Mouse (Mus musculus) neural tube, embryonic 12.5 days (tissue): ENCODE measurements at regions not wholly inside any gene's neighbourhood (a gene's known extent, or its start where the extent isn't known, plus 50 kb on each side); places are given as distances from the start of the nearest gene placed in this dataset.
A peak's percentile ranks its signal among the peaks of the same experiment; 100 is the strongest.
"Not testable (repeated sequence)": the region's sequence is repeated elsewhere in the genome, so short reads cannot be mapped to it uniquely, and the experiment has no call there.

Experiments
- ATAC-seq: fragments of 200-750 bp; cut with Nextera tagmentation; 2 replicates; pipeline ENCODE4 v1.8.0; 2017; ENCODE audit warnings: low read depth, mild to moderate bottlenecking, moderate TSS enrichment, moderate library complexity; ENCODE audit not compliant: low FRiP score
- H3K27ac ChIP-seq: fragments of 300-500 bp; sonication (generic); 2 replicates; pipeline ENCODE4 v1.5.1; 2016
- H3K27me3 ChIP-seq: fragments of 300-500 bp; sonication (generic); replicated peaks from 2 replicates; pipeline ENCODE4 v1.6.1; 2016; ENCODE audit warnings: mild to moderate bottlenecking
- H3K36me3 ChIP-seq: fragments of 300-500 bp; sonication (generic); 2 replicates; pipeline ENCODE4 v1.6.1; 2016; ENCODE audit warnings: mild to moderate bottlenecking
- H3K4me1 ChIP-seq: fragments of 300-500 bp; sonication (generic); 2 replicates; pipeline ENCODE4 v1.6.1; 2016
- H3K4me2 ChIP-seq: fragments of 300-500 bp; sonication (generic); replicated peaks from 2 replicates; pipeline ENCODE4 v1.6.1; 2016; ENCODE audit warnings: mild to moderate bottlenecking
- H3K4me3 ChIP-seq: fragments of 300-500 bp; sonication (generic); 2 replicates; pipeline ENCODE4 v1.5.1; 2016
- H3K9ac ChIP-seq: fragments of 300-500 bp; sonication (generic); 2 replicates; pipeline ENCODE4 v1.6.1; 2016; ENCODE audit warnings: mild to moderate bottlenecking
- H3K9me3 ChIP-seq: fragments of 300-500 bp; sonication (generic); 2 replicates; pipeline ENCODE4 v1.6.1; 2016; ENCODE audit warnings: mild to moderate bottlenecking
- WGBS: fragments of 180-500 bp; shearing (Covaris S2); methylation state at CpG from one replicate; pipeline ENCODE4 v1.1.7; 2016; 5-methylcytosine and 5-hydroxymethylcytosine counted together

DNA sequence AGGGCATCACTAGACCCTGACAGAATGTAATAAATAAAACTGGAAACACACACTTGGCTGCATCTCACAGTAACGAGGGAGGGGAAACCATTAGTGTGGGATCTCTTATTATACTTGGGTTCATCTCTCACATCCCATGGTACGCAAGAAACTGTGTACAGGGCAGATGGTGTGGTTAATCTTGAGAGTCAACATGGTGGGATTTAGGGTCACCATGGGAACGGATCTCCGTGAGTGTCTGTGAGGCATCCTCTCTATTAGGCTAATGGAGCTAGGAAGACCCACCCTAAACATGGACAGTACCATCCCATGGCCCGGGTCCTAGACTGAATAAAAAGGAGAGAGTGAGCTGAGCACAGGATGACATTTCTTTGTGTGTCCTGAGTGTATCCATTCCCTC is 130.1 kb upstream of the Dapk1 start:
- Histone ChIP-seq H3K4me3 (no peak overlapping the region), H3K4me2 (no peak overlapping the region), H3K9me3 (no peaks in the 10 kb centered on the region), H3K9ac (no peak overlapping the region), H3K36me3 (no peaks in the 10 kb centered on the region), H3K27ac (no peak overlapping the region), H3K4me1 (no peaks in the 10 kb centered on the region), H3K27me3 (no peaks in the 10 kb centered on the region)
- no peak for ATAC-seq
- WGBS, result 72% methylated on average over 5 of the region's 5 CpGs

DNA sequence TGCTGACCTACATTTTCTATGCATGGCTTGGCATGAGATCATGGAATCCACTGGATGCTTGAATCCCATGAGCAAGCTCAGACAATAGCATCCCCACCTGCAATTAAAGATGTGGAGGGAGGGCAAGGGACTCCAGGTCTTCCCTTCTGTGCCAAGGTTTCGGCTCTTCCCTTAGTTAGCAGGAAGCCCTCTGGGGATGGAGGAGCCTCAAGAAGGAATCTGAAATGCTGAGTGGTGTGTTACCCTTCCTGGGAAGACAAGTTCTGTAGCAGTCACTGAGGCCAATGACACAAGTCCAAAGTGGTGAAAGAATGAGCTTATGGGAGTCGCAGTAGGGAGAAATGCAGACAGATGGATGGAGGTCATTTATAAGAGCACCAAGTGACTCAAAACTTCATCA is 125.4 kb upstream of the Dapk1 start:
- Histone ChIP-seq H3K9ac (no peak overlapping the region), H3K4me2 (no peak overlapping the region), H3K27ac (no peak overlapping the region), H3K36me3 (no peaks in the 10 kb centered on the region), H3K4me1 (peaks cover 18% of the 10 kb centered on the region), H3K4me3 (no peak overlapping the region), H3K27me3 (no peaks in the 10 kb centered on the region), H3K9me3 (no peaks in the 10 kb centered on the region)
- ATAC-seq, result no peak
- 94% methylated on average over 2 of the region's 2 CpGs for WGBS

DNA sequence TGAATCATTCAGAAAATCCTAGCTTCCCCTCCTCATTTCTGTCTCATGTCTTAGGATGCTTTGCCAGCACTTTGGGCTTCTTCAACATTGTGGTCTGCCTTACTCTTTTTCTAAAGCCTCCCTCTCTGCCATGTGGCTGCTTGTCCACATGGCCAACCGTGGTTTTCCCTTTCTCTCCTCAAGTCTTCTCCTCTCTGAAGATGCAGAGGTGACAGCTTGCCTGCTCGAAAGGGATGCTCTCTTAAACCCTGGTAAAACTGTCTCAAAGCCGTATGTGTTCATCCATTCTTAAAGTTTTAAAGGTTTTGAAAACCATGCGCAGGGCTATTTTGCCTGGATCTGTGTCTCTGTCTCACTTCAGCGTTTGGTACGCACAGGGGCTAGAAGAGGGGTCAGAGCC is 123.4 kb upstream of the Dapk1 start:
- Histone ChIP-seq H3K4me2 (no peak overlapping the region), H3K4me3 (no peak overlapping the region), H3K27me3 (no peaks in the 10 kb centered on the region), H3K9me3 (no peaks in the 10 kb centered on the region), H3K27ac (no peak overlapping the region), H3K4me1 (peaks cover 18% of the 10 kb centered on the region), H3K36me3 (no peaks in the 10 kb centered on the region), H3K9ac (no peak overlapping the region)
- ATAC-seq, result no peak
- WGBS, result 81% methylated on average over 6 of the region's 6 CpGs

- ATAC-seq, result peak; percentile 87
- Histone ChIP-seq H3K4me3 (peak overlapping the region; percentile 12; the same call in 1 of the 2 replicates), H3K4me2 (peak overlapping the region; percentile 61), H3K9ac (no peak overlapping the region), H3K27me3 (no peaks in the 10 kb centered on the region), H3K27ac (no peak overlapping the region), H3K36me3 (no peaks in the 10 kb centered on the region), H3K4me1 (peaks cover 18% of the 10 kb centered on the region), H3K9me3 (no peaks in the 10 kb centered on the region)
- WGBS, result 8% methylated on average over 18 of the region's 18 CpGs
These were observed 122.5 kb upstream of the Dapk1 start for GRCm38 (mm10) chr13:60479043-60479861.

- H3K36me3 ChIP-seq, result no peaks in the 10 kb centered on the region
- H3K4me2 ChIP-seq, result peak overlapping the region; percentile 61
- no peaks in the 10 kb centered on the region for H3K9me3 ChIP-seq
- peaks cover 18% of the 10 kb centered on the region for H3K4me1 ChIP-seq
- H3K27ac ChIP-seq, result no peak overlapping the region
- no peak overlapping the region for H3K4me3 ChIP-seq
- peak; percentile 32 for ATAC-seq
- WGBS, result 12% methylated on average over 13 of the region's 13 CpGs
- H3K9ac ChIP-seq, result no peak overlapping the region
- no peaks in the 10 kb centered on the region; the same call in 1 of the 2 replicates for H3K27me3 ChIP-seq
These were observed 121.7 kb upstream of the Dapk1 start for GRCm38 (mm10) chr13:60479862-60480730.

DNA sequence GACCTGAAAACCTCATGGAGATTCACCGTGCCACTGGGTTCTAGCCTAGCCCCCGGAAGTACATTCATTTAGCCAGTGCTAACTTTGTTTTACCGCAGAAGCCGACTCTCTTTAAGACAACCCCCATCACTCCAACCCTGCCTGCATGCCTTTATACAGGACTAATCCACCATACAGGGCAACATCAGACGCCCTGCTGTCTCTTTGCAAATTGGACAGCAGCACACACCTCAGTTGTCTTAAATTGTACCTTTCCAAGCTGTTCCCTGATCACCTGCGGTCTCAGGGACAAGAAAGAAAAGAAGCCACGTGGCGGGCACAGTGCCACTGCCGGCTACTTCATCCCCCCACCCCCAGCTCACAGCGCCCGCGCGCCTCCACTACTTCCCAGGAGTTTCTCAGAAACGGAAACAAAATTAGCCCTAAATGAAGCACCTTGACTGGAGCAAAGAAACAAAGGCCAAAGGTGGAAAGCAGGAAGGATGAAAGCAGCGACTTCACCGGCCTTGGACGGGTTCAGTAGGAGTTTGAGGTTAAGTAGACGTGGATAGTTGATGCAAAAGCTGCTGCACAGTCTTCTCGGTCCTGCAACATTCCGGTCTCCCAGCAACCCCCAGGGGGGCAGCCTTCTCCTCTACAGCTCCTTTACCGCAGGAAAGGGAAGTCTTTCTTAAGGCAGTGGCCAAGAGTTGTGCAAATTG is 120.9 kb upstream of the Dapk1 start:
- ATAC-seq, result peak; percentile 41; the same call in 1 of the 2 replicates
- no peak overlapping the region for H3K27ac ChIP-seq
- no peaks in the 10 kb centered on the region for H3K9me3 ChIP-seq
- no peak overlapping the region for H3K9ac ChIP-seq
- H3K36me3 ChIP-seq, result no peaks in the 10 kb centered on the region
- WGBS, result 7% methylated on average over 21 of the region's 21 CpGs
- H3K4me2 ChIP-seq, result peak overlapping the region; percentile 51
- H3K27me3 ChIP-seq, result no peaks in the 10 kb centered on the region; the same call in 1 of the 2 replicates
- H3K4me3 ChIP-seq, result 0 out of 2 replicates have a peak overlapping the region, but pooled peaks have one; percentile 5
- H3K4me1 ChIP-seq, result peaks cover 18% of the 10 kb centered on the region

DNA sequence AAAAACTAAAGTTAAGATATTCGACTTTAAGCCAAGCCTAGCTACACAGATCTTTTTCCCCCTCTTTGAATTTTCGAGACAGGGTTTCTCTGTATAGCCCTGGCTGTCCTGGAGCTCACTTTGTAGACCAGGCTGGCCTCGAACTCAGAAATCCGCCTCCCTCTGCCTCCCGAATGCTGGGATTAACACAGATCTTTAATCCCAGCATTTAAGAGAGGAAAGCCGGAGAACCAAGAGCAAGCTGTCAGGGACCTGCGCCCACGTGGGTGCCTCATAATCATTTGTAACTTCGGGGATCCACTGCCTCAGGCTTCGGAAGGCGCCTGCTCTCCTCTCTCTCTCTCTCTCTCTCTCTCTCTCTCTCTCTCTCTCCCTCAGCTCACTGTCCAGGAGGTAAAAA is 120.3 kb upstream of the Dapk1 start:
- peaks cover 18% of the 10 kb centered on the region for H3K4me1 ChIP-seq
- H3K9ac ChIP-seq, H3K4me2 ChIP-seq, H3K27ac ChIP-seq, H3K36me3 ChIP-seq, H3K27me3 ChIP-seq, H3K4me3 ChIP-seq, ATAC-seq, H3K9me3 ChIP-seq: not testable (repeated sequence)
- 77% methylated on average over 11 of the region's 11 CpGs for WGBS

DNA sequence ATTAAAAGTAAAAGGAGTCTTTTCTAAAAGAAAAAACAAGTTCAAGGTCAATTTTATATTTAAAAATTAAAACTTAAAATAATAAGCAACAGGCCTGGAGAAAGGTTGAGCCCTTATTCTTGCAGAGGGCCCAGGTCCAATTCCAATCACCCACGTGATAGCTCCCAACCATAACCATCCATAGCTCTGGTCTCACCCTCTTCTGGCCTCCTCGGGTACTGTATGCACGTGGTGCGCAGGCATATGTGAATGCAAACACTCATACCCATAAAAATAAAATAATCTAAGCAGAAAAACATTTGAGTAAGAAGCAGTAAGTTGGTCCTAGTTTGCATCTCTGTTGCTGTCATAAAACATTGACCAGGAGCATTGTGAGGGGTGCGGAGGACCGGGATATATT is 119.8 kb upstream of the Dapk1 start:
- 94% methylated on average over 6 of the region's 6 CpGs for WGBS
- H3K9me3 ChIP-seq, result 0 out of 2 replicates have a peak, but pooled peaks cover under 1% of the 10 kb centered on the region
- H3K4me2 ChIP-seq, result no peak overlapping the region
- H3K4me1 ChIP-seq, result peaks cover 18% of the 10 kb centered on the region
- ATAC-seq, result no peak
- no peak overlapping the region for H3K9ac ChIP-seq
- no peaks in the 10 kb centered on the region; the same call in 1 of the 2 replicates for H3K27me3 ChIP-seq
- H3K27ac ChIP-seq, result no peak overlapping the region
- no peak overlapping the region for H3K4me3 ChIP-seq
- no peaks in the 10 kb centered on the region for H3K36me3 ChIP-seq

- peaks cover 10% of the 10 kb centered on the region for H3K4me1 ChIP-seq
- WGBS, result 83% methylated on average over 2 of the region's 2 CpGs
- no peak overlapping the region for H3K4me2 ChIP-seq
- no peak for ATAC-seq
- H3K9ac ChIP-seq, result no peak overlapping the region
- no peak overlapping the region for H3K27ac ChIP-seq
- H3K9me3 ChIP-seq, result 0 out of 2 replicates have a peak, but pooled peaks cover 6% of the 10 kb centered on the region
- no peaks in the 10 kb centered on the region for H3K36me3 ChIP-seq
- no peak overlapping the region for H3K4me3 ChIP-seq
- H3K27me3 ChIP-seq, result no peaks in the 10 kb centered on the region; the same call in 1 of the 2 replicates
These were observed 115.6 kb upstream of the Dapk1 start for GRCm38 (mm10) chr13:60486105-60486504.

DNA sequence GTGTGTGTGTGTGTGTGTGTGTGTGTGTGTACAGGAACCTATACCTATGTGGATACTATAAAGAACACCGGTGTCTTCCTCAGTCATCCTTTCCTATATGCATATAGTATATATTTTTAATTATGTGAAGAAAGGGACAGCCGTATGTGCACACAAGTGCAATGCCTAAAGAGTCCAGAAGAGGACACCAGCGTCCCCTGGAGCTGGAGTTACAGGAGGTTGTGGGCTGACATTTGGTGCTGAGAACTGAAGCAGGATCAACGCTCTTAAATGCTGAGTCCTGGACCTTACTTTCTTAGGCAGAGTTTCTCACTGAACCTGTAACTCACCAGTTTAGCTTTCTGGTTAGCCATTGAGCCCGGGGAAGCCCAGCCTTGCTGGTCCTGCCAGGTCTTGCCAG is 114.9 kb upstream of the Dapk1 start:
- WGBS, result 95% methylated on average over 5 of the region's 5 CpGs
- H3K4me3 ChIP-seq, result no peak overlapping the region
- no peaks in the 10 kb centered on the region; the same call in 1 of the 2 replicates for H3K27me3 ChIP-seq
- H3K36me3 ChIP-seq, result no peaks in the 10 kb centered on the region
- H3K4me1 ChIP-seq, result peaks cover 9% of the 10 kb centered on the region
- no peak overlapping the region for H3K27ac ChIP-seq
- no peak overlapping the region for H3K4me2 ChIP-seq
- no peak overlapping the region for H3K9ac ChIP-seq
- ATAC-seq, result no peak
- 0 out of 2 replicates have a peak, but pooled peaks cover 6% of the 10 kb centered on the region for H3K9me3 ChIP-seq

DNA sequence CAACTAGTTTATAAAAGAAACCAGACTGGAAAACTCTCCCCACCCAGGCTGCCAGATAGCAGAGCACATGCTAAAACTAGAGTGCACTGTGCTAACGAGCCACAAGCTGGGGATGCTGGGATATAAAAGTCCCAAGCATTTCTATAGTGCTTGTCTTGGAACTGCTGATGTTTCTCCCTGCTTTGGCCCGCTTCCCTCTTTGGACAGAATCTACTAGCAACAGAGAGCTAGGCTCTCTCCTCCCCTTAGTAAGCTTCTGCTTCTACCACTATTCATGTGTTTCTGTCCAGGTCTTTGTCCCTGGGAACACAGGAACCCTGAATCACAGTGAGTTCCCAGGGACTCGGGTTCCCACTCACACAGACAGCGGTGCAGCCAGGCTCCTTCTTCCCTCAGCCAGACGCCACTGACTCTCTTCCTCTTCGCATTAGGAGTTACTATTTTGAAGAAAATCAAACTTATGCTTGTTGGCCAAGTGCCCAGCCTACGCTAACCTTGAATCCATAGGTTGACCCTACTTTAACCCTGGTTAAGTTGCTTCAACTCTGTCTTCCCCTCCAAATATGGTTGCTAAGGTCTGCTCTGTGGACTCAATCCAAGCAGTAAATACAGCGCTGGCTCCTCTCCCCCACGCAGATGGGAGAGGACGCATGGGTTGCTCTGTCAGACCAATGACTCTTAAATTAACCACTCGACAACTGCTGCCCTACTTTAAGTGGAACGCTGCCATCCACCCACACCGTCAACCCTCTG is 113.4 kb upstream of the Dapk1 start:
- no peak for ATAC-seq
- peaks cover 9% of the 10 kb centered on the region for H3K4me1 ChIP-seq
- no peaks in the 10 kb centered on the region; the same call in 1 of the 2 replicates for H3K27me3 ChIP-seq
- H3K4me2 ChIP-seq, result no peak overlapping the region
- WGBS, result 62% methylated on average over 13 of the region's 13 CpGs
- no peak overlapping the region for H3K27ac ChIP-seq
- H3K4me3 ChIP-seq, result no peak overlapping the region
- H3K9ac ChIP-seq, result no peak overlapping the region
- H3K36me3 ChIP-seq, result no peaks in the 10 kb centered on the region
- 0 out of 2 replicates have a peak, but pooled peaks cover 6% of the 10 kb centered on the region for H3K9me3 ChIP-seq
